Mouse (Mus musculus) left cerebral cortex, adult 8-10 months (tissue): ENCODE results near the gene Erh. TPM values are rescaled to one million over a fixed set of nuclear protein-coding genes. Genes with fewer than 3 reads are reported as not detected.

Source experiments
- DNase-seq, 2 experiments: peaks; one replicate each; pipeline ENCODE4 v3.0.0; 2022; ENCODE audit warnings: low spot score in 2 of 2
- total RNA-seq, 4 experiments: library from RNA; stranded (reverse); gene quantifications; 2 replicates each; pipeline ENCODE4 v1.2.4; 2022

Erh gene
- 10 to 100 TPM; 24.8 to 52.7 (median 38.4) TPM for total RNA-seq

DNA sequence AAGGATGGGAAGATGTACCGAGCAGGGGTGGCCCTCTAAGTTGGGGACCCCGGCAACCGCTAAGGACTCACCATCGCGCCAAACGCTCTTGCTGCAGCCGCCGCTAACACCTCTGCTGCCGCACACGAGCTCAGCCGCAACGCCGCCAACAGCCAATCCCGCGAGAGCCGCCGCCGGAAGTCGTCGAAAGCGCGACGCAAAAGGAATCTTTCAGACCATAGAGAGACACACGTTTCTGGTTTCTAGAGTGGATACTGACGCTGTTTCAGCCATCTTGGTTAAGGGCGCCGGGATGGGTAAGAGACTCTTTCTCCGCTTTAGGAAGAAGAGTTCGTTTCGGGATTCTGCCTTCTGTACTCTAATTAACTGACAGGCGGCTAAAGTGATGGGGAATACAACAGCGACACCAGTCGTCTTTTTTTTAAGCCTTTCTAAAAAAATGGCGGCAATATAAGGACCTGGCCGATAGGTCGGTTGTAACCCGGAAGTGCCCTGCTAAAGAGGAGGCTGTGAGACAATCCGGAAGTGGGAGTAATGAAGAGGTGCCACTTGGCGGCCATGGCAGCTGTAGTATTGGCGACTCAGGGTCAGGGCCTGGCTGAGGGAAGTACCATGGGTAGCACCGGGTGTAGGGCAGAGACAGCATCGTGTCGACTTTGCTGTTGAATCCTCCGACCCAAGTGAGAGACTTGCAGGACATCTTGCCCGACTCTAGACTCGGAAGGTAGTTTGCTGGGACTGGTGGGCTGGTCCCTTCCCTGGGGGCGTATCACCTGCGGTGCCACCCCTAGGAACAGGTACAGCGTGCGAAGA, at the start of gene Erh, which contains the start of gene Slc39a9:
Gene Erh (minus strand): TSS at position 649 of the 813 bp plus-strand sequence.
Gene Slc39a9 (plus strand): TSS at position 191 of the 813 bp plus-strand sequence.
- peak; percentile 92 to 93 for DNase-seq

DNA sequence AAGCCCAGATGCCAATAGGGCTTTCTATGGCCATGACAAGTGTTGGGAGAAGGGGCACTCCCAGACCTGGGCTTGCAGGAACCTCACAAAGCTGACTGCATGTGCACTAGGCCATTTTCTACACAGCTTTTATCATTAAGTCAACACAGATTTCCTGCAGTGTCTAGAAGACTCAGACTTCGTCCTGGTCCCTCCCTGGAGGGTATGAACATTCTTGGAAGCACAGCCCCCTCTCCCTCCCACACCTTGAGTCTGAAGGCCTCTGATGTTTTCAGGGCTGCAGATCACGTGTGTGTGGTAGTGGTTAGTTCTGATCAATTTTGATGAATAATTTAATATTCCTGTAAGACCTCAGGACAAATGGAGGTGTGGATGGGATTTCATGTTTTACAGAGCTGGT, 49.6 kb upstream of the Erh start:
- DNase-seq: no peak

DNA sequence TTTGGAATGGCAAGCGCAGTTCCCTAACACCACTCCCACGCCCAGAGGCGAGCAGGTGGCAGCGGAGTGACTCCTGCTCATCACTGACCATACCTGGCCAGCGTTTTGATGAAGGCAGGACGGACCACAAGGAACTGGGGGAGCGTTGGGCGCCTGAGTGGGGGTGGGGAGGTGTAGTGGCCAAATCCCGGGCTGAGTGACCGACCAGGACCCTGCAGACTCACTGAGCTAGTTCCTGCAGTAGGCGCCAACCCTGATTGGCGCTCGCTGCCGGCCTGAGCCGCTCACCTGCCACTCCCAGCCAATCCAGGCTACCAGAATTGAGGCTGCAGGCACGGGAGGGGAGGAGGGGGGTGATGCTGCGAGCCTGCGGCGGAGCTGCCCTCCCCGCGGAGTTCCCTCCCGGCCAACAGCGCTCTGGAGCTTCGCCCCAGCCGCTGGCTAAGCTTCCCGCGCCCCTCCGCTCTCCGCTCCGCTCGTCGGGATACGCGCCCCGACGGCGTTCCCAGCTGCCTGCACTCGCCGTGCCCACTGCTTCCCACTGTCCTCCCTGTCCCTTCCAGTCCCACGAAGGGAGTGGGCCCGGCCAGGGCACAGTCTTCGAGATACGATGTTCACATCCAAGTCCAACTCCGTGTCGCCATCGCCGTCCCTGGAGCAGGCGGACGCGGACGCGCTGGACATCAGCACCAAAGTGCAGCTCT, 48.3 kb upstream of the Erh start, which contains the start of gene Plekhd1:
Gene Plekhd1 (plus strand): TSS at position 323 of the 704 bp plus-strand sequence.
- peak in 1 of 2 experiments; percentile 28 for DNase-seq

DNA sequence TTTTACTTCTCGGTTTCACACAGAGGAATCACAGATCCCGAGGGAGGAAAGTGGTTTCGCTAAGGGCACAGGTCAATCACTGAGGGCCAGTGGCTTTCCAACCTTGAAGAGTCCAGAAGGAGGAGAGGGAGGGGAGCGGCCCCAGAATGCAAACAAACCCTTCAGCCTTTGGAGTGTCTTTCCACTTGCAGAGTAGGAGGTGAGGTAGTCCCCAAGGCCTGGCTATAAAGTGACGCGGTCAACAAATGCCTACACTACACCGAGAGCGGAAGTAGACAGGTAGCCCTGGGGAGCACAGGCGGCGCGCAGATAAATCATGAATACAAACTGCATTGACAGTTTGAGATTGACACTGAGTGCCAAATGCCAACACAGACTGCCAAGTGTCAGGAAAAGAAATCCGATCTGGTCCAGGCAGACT, 47.5 kb upstream of the Erh start:
- DNase-seq: no peak

DNA sequence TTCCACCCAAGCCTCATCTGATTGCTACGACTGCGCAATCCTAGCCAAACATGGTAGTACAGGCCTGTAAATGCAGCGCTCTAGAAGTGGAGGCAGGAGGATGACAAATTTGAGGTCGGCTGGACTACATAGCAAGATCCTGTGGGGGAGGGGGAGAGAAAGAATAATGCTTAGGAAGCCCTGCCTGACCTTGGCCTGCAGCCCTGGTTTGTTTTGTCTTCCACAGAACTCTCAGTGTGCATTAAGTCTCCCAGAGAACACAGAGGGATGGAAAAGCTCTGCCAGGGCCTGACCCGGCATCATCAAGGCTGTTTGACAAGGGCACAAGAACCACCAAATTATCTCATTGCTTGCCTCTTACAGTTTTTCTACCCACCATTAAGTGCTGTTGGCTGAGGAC, 45.6 kb upstream of the Erh start:
- no peak for DNase-seq

DNA sequence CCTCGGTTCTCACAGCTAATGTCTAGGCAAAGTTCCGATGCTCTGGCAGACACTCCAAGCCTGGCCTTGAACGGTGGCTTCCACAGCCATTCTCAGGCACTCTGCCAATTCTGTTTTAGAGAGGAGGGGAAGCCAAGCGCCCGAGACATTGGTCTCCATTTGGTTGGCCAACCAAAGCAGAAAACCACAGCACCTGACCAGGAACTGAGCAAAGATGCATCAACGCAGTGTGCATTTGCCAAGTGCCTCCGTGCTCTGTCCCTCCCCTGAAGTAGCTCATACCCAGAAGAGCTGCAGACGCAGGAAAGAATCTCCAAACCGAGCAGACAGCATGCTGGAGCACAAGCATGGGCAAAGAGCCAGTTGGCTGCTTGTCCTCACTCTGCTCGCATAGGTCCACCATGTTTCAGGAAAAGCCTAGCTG, 43.7 kb upstream of the Erh start:
- DNase-seq: no peak

DNA sequence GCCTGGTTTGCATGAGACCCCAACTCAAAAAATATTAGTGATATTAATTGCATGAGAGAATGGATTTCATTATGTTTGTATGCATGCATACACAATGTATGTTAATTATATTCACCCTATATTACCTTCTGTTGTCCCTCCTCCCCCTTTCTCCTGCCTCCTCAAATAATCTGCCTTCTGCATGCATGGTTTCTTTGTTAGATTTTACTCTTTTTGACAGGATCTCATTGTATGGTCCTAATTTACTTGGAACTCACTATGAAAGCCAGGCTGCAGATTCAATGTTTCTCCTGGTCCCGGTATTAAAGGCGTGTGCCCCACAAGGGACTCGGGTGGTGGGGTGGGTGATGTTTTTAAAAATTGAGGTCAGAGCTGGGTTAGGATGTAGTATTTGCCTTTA, 40.2 kb upstream of the Erh start:
- DNase-seq: no peak

DNA sequence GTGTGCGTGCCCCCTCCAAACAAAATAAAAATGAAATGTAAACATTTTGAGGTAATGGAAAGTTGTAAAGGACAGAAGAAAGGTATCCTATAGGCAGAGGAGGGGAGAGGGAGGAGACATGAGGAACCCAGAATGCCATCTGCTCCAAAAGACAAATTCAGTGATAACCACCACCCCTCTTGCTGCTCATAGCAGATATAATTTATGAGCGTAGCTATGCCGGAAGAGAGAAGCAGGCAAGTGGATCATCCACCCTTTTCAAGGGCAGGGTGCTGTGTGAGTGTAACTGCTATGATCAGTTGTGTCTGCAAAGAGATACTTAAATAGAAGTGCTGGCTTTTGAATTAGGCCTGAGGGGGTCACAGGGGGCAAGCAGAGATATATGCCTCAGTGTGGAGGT, 39.4 kb upstream of the Erh start:
- no peak for DNase-seq

DNA sequence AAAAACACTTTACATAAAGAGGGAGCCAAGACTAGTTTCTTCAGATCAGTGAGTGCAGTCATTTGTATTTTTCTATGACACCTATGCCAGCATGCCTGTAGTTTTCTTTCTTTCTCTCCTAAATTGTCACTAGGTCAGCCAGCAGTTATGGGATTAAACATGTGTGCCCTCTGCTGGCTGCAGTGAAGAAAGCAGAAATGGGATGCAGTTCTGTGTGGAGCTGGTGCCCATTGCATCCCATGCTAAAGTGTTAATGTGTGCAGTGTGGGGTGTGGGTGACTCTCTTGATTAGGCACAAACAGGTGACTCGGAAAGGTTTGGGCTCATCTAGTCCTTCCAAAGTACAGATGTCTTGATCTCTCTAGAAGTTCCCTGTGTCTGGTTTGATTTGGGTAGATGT, 37.2 kb upstream of the Erh start:
- DNase-seq: no peak

DNA sequence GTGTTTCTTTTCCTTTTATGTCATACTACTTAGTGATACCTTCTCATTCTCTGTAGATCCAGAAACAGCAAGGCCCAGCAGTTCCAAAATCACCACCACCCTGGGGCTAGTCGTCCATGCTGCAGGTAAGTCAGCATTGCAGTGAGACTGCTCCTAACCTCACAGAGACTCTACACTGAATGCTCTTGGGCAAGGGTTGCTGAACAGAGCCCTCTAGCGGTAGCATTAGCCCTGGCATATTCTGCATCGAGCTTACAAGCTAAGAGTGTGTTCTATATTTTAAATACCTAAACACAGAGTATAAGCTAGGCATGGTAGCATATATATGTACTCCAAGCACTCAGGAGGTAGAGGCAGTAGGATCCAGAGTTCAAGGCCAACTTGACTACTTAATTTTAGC, 29.0 kb upstream of the Erh start:
- no peak for DNase-seq

DNA sequence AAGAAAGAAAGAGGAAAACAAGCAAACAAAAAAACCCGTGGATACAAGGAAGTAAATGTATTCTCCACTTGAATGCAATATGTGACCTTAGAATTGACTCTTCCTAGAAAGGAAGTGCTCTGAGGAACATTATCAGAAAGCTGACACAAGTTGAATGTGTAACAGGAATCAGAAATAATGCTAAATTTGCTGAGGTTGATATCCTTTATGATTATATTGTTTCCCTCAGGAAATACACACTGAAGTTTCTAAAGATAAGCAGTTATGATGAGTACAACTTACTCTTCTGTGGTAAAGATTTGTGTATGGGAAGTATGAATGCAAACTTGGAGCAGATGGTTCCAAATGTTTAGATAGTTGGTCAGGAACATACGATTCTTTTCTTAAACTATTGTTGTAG, 24.2 kb upstream of the Erh start:
- no peak for DNase-seq

DNA sequence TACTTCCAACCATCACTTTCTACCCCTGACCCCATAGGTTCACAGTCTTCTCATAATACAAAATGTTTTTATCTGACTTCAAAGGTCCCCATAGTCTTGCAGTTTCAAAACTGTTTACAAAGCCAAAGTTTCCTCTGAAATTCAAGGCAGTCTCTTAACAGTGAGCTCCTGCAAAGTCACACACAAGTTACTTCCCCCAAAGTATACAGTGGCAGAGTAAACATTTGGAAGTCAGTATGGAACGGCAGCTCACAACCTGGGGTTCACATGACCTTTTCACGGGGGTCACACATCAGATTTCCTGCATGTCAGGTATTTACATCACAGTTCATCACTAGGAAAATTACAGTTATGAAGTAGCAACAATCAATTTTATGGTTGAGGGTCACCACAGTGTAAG, 19.8 kb upstream of the Erh start:
- no peak for DNase-seq

DNA sequence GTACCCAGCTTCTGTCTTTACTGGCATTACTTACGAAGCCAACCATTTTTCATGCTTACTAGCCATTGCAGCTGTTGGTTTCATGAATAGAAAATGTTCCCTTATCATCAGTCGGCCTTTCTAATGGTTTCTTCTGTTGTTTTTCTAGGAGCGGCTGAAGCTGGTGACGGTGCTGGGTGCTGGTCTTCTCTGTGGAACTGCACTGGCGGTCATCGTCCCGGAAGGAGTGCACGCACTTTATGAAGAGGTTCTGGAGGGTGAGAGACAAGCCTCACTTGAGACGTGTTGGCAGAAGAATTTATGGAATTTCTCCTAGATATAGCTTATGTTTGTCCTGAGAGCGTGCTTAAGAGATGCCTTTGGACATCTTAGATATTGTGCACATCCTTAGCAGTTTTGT, 18.2 kb upstream of the Erh start:
- DNase-seq: no peak

DNA sequence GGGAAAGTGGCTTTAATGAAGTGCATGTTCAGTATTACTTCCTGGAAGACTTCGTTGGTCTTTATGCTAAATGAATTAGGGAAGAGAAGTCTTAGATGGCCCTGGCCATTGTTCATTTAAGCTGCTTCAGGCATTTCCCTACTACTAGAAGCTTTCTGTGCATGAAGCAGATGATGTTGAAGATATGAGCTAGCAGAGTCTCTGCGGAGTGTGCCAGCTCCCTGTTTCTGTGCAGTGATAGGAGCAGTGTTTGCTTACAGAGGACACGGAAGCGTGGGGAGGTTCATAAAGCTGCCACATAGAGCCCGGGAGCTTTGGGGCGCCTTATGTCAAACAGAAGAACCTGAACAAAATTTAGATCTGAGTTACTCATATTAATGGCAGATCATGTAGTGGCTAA, 14.5 kb upstream of the Erh start:
- no peak for DNase-seq

DNA sequence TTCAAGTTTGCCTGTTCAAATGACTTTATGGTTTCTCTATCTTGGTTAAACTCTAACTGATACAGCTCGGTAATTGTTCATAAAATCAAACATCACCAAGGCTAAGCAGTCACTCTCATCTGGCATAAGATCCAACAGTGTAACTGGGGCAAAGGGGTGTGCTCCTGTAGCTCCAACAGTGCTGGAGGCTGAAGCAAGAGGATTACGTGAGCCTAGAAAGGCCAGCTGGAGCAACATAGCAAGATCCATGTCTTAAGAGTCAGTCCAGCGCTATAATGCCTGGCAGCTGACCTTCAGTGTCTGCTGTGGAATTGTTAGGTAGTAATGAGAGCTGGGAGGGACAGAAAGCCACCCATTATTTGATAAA, 10.5 kb upstream of the Erh start:
- DNase-seq: no peak

DNA sequence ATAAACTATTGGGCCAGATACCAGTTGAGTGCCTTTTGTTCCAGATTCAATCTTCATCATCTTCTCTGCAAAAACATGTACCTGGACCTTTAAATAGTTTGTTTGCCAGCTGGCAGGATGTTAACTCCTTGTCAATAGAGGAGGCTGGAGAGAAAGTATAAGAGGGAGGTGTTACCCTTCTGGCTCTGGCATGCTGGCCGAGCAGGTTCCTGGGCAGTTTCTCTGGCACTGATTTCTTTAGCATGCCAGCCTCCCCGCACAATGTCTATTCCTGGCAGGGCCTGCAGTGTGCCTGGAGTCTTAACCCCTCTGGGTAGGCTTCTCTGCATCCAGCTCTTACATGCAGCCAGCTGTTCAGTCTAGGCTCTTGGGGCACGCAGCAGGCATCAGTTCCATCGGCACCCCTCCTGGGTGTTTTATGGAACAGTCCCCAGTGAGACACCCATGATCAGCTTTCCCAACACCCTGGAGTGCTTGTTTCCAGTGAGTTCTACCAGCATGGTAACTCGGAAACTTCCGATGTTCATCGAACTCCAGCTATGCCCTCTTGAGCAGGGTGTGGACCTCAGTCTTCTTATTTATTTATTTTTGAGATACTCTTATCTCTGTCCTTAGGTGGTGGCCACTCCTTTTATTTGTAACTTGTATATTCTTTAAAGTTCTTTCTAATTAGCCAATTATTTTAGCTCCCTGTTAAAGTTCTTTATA, 10.0 kb upstream of the Erh start:
- DNase-seq: no peak

DNA sequence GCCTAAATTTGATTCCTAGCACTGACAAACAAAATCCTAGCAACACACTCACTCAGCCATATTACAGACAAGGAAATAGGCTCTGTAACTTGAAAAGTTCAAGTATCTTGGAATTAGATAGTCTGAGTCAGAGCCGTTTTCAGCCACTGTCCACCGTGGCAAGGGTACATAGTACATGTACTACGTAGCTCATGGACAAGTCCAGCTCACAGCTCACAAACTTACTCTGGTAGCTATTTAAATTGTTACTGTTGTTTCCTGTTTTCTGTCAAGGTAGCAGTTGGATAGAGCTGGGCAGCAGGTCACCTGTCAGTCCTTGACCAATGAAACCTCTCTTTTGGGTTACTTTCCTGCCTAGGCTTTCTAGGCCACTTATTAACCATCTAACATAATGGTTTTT, 2.2 kb upstream of the Erh start:
- DNase-seq: no peak

DNA sequence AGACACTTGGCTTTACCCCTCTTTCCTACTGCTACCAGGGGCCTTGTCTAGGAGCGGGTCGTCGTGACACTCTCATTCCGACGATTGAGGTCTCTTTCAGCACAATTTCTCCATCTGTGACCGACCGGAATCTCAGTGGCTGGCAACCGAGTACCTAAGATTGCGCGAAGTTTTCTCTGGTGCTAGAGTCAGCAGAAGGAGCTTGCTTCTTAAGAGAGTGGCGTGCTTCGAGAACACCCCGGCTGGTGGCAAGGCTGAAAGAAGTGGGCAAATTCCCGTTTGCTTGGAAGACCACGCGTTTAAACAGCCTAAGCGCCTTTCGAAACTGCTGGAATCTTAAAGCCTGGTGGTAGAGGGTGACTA, 346 bp upstream of the Erh start:
- DNase-seq: no peak

DNA sequence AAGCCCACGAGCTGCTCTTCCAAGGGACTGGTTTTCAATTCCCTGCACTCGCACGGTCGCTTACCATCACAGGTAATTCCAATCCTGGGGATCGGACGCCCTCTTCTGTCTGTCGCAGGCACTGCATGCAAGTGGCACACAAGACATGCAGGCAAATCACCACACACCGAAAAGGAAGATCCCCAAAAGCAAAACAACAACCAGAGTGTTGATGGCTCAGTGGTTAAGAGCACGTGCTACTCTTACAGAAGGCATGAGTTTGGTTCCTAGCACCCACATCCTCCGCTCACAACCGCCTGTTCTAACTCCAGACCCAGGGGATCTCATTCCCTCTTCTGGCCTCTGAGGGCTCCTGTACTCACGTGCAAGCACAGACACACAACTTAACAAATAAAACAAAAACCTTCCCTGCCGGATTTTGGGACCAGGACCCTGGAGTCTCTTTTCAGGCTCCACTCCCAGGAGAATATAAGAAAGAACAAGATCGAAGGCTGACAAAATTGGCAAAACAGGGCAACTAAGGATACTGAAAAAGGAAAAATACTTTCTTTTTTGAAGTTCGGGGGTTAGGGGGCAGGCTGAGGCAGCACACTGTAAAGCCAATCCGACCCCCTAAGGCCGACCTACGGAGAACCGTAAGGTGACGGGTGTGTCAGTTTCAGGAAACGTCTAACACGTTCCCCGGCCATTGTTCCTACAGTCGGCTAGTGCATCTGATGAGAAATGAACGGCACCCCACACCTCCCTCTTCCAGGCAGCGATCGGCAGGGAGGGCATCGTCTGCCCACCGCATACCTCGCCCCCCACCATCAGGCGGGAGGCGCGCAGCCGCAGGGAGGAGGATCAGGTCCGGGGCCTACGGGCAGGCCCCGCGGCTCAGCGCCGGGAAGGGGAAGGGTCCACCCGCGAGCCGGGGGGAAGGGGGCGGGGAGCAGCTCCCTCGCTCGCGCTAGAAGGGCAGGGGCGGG, 1.1 kb downstream of the Erh start:
- DNase-seq: peak in 1 of 2 experiments; percentile 21

DNA sequence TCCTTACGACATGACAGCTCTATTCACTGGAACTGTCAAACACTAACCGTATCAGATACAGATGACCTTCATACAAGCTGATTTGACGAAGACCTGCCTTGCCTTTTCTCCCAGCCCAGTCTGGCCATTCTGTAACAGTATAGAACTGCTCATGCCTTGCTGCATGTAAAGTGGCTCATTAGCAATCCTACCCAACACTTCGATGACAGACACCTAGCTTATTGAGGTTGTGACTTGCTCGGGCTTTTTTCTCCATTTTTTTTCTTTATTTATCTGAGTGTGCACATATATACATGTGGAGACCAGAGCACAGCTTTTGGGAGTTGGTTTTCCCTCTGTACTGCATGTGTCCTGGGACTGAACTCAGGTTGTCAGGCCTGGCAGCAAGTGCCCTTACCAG, 12.4 kb downstream of the Erh start:
- no peak for DNase-seq

DNA sequence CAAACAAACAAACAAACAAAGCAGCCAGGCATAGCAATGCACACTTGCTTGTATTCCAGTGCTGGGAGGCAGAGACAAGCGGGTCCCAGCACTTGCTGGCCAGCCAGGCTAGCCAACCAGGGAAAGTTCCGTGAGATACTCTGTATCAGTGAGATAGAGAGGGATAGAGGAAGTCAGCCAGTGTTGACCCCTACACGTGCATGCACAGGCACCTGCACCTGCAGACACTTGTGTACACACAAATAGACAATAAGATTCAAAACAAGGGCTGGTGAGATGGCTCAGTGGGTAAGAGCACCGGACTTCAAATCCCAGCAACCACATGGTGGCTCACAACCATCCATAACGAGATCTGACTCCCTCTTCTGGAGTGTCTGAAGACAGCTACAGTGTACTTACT, 23.6 kb downstream of the Erh start:
- no peak for DNase-seq
